Mouse (Mus musculus) stomach, embryonic 14.5 days (tissue): ENCODE data around the gene Pde4a. TPM values are rescaled to one million over a fixed set of nuclear protein-coding genes. Genes with fewer than 3 reads are reported as not detected.

Experiments used
- ATAC-seq: fragments of 200-750 bp; cut with Nextera tagmentation; 2 replicates; pipeline ENCODE4 v1.8.0; 2017; ENCODE audit warnings: low read depth, moderate TSS enrichment; ENCODE audit not compliant: insufficient number of reproducible peaks, insufficient read depth, low FRiP score
- H3K27ac ChIP-seq: fragments of 300-500 bp; sonication (generic); 2 replicates; pipeline ENCODE4 v1.5.1; 2014; ENCODE audit warnings: mild to moderate bottlenecking, low read length, moderate library complexity, mixed read lengths
- H3K27me3 ChIP-seq: fragments of 300-500 bp; sonication (generic); 2 replicates; pipeline ENCODE4 v1.6.1; 2014; ENCODE audit warnings: low read length, control low read depth, mixed read lengths; ENCODE audit not compliant: control insufficient read depth, insufficient read depth
- H3K36me3 ChIP-seq: fragments of 300-500 bp; sonication (generic); 2 replicates; pipeline ENCODE4 v1.6.1; 2014; ENCODE audit warnings: mild to moderate bottlenecking, control low read depth, low read length, moderate library complexity, mixed read lengths; ENCODE audit not compliant: control insufficient read depth, insufficient read depth
- H3K4me1 ChIP-seq: fragments of 300-500 bp; sonication (generic); 2 replicates; pipeline ENCODE4 v1.6.1; 2014; ENCODE audit warnings: low read length, control low read depth, mixed read lengths; ENCODE audit not compliant: control insufficient read depth, insufficient read depth
- H3K4me2 ChIP-seq: fragments of 300-500 bp; sonication (generic); replicated peaks from 2 replicates; pipeline ENCODE4 v1.6.1; 2014; ENCODE audit warnings: low read depth, low read length, control low read depth
- H3K4me3 ChIP-seq: fragments of 300-500 bp; sonication (generic); 2 replicates; pipeline ENCODE4 v1.5.1; 2014; ENCODE audit warnings: low read depth, low read length, control low read depth
- H3K9ac ChIP-seq: fragments of 300-500 bp; sonication (generic); replicated peaks from 2 replicates; pipeline ENCODE4 v1.6.1; 2014; ENCODE audit warnings: low read depth, mild to moderate bottlenecking, control low read depth, low read length, moderate library complexity, mixed read lengths
- H3K9me3 ChIP-seq: fragments of 300-500 bp; sonication (generic); 2 replicates; pipeline ENCODE4 v1.6.1; 2016; ENCODE audit warnings: low read depth, low read length, control low read depth; ENCODE audit not compliant: control insufficient read depth
- WGBS: fragments of 180-500 bp; shearing (Covaris S2); extraction: QIAGEN DNeasy Blood & Tissue Kit; methylation state at CpG from one replicate; pipeline ENCODE4 v1.1.7; 2014; 5-methylcytosine and 5-hydroxymethylcytosine counted together
- polyA plus RNA-seq: library from polyadenylated mRNA; unstranded; fragments of >200 nt; fragmentation: Nextera tagmentation; extraction: Ambion mirVana; gene quantifications from 2 replicates; pipeline ENCODE4 v1.2.1, GENCODE M21; 2014

Gene Pde4a
- polyA plus RNA-seq, 1 experiment from 2014 or later, result 5.4 TPM

GRCm38 (mm10) chr9:21235341-21235740 lies 69.8 kb downstream of the Pde4a start:
- peaks cover 20% of the 10 kb centered on the region for H3K4me1 ChIP-seq
- H3K4me3 ChIP-seq, result no peak overlapping the region
- no peak overlapping the region for H3K4me2 ChIP-seq
- no peak overlapping the region for H3K9ac ChIP-seq
- no peaks in the 10 kb centered on the region for H3K27me3 ChIP-seq
- no peak overlapping the region for H3K27ac ChIP-seq
- H3K36me3 ChIP-seq, result peaks cover 29% of the 10 kb centered on the region; the same call in 1 of the 2 replicates
- H3K9me3 ChIP-seq, result no peaks in the 10 kb centered on the region
- no peak for ATAC-seq
- WGBS, result 86% methylated on average over 4 of the region's 4 CpGs

- H3K27me3 ChIP-seq, result no peaks in the 10 kb centered on the region
- H3K27ac ChIP-seq, result no peak overlapping the region
- H3K4me2 ChIP-seq, result peak overlapping the region; percentile 88
- H3K9ac ChIP-seq, result 0 out of 2 replicates have a peak overlapping the region, but pooled peaks have one; percentile 96
- H3K9me3 ChIP-seq, result no peaks in the 10 kb centered on the region
- ATAC-seq, result no peak
- H3K4me1 ChIP-seq, result peaks cover 20% of the 10 kb centered on the region
- WGBS, result 83% methylated on average over 25 of the region's 25 CpGs
- H3K36me3 ChIP-seq, result peaks cover 20% of the 10 kb centered on the region; the same call in 1 of the 2 replicates
- peak overlapping the region; percentile 89; the same call in 1 of the 2 replicates for H3K4me3 ChIP-seq
Measured at GRCm38 (mm10) chr9:21236991-21237367, 71.5 kb downstream of the Pde4a start.

GRCm38 (mm10) chr9:21237368-21238003 lies 72.0 kb downstream of the Pde4a start:
- peak overlapping the region; percentile 96 for H3K9ac ChIP-seq
- peak overlapping the region; percentile 88 for H3K4me2 ChIP-seq
- H3K9me3 ChIP-seq, result no peaks in the 10 kb centered on the region
- H3K27ac ChIP-seq, result peak overlapping the region; percentile 86
- H3K4me3 ChIP-seq, result peak overlapping the region; percentile 89
- peak; percentile 16; the same call in 1 of the 2 replicates for ATAC-seq
- H3K4me1 ChIP-seq, result peaks cover 18% of the 10 kb centered on the region
- H3K36me3 ChIP-seq, result peaks cover 17% of the 10 kb centered on the region; the same call in 1 of the 2 replicates
- WGBS, result 16% methylated on average over 19 of the region's 19 CpGs
- H3K27me3 ChIP-seq, result no peaks in the 10 kb centered on the region

GRCm38 (mm10) chr9:21238004-21238732 lies 72.7 kb downstream of the Pde4a start:
- Histone ChIP-seq H3K4me3 (peak overlapping the region; percentile 89), H3K36me3 (peaks cover 11% of the 10 kb centered on the region; the same call in 1 of the 2 replicates), H3K4me2 (peak overlapping the region; percentile 88), H3K27ac (peak overlapping the region; percentile 86), H3K9me3 (no peaks in the 10 kb centered on the region), H3K4me1 (peaks cover 17% of the 10 kb centered on the region), H3K27me3 (peaks cover 5% of the 10 kb centered on the region), H3K9ac (peak overlapping the region; percentile 96)
- WGBS, result 1% methylated on average over 31 of the region's 31 CpGs
- ATAC-seq, result no peak

- Histone ChIP-seq H3K4me2 (peak within 1 kb of the TSS; percentile 88), H3K36me3 (peaks cover 5% of the 10 kb centered on the region; the same call in 1 of the 2 replicates), H3K4me1 (peaks cover 17% of the 10 kb centered on the region), H3K4me3 (peak within 1 kb of the TSS; percentile 89), H3K27ac (peak within 1 kb of the TSS; percentile 86), H3K9ac (peak within 1 kb of the TSS; percentile 96), H3K27me3 (peaks cover 13% of the 10 kb centered on the region), H3K9me3 (no peaks in the 10 kb centered on the region)
- WGBS, result under 1% methylated on average over 81 of the region's 90 CpGs
- ATAC-seq, result peak; percentile 87
Measured at GRCm38 (mm10) chr9:21238733-21239464, 73.4 kb downstream of the Pde4a start, which contains the start of gene Keap1. Gene Keap1, minus strand, starts transcription at chr9:21239361.

GRCm38 (mm10) chr9:21239465-21239848 lies 73.9 kb downstream of the Pde4a start:
- H3K4me2 ChIP-seq, result peak overlapping the region; percentile 88
- no peak for ATAC-seq

GRCm38 (mm10) chr9:21241343-21241742 lies 75.8 kb downstream of the Pde4a start:
- Histone ChIP-seq H3K4me3 (no peak overlapping the region), H3K9me3 (no peaks in the 10 kb centered on the region), H3K27ac (no peak overlapping the region), H3K27me3 (peaks cover 36% of the 10 kb centered on the region), H3K36me3 (no peaks in the 10 kb centered on the region; the same call in 1 of the 2 replicates), H3K9ac (no peak overlapping the region), H3K4me2 (no peak overlapping the region), H3K4me1 (peaks cover 28% of the 10 kb centered on the region)
- ATAC-seq, result no peak
- WGBS, result 8% methylated on average over 11 of the region's 11 CpGs

More at GRCm38 (mm10) chr9:21239465-21239848, 73.9 kb downstream of the Pde4a start:
- H3K9me3 ChIP-seq, result no peaks in the 10 kb centered on the region
- H3K27me3 ChIP-seq, result peaks cover 18% of the 10 kb centered on the region
- peak overlapping the region; percentile 89 for H3K4me3 ChIP-seq
- H3K9ac ChIP-seq, result peak overlapping the region; percentile 96
- H3K27ac ChIP-seq, result no peak overlapping the region; the same call in 1 of the 2 replicates
- peaks cover 22% of the 10 kb centered on the region for H3K4me1 ChIP-seq
- 35% methylated on average over 4 of the region's 4 CpGs for WGBS
- peaks cover 5% of the 10 kb centered on the region; the same call in 1 of the 2 replicates for H3K36me3 ChIP-seq

- Histone ChIP-seq H3K9ac (no peak overlapping the region), H3K4me1 (peaks cover 18% of the 10 kb centered on the region), H3K4me2 (peak overlapping the region; percentile 80), H3K27ac (no peak overlapping the region), H3K36me3 (no peaks in the 10 kb centered on the region), H3K4me3 (peak overlapping the region; percentile 34), H3K9me3 (no peaks in the 10 kb centered on the region), H3K27me3 (peaks cover 53% of the 10 kb centered on the region)
- 13% methylated on average over 42 of the region's 42 CpGs for WGBS
- ATAC-seq, result no peak
Measured at GRCm38 (mm10) chr9:21243826-21244427, 78.4 kb downstream of the Pde4a start.
